In genomic region chr17:33649781-33650475, GRCm38 (mm10) we compare ENCODE assay signal across 11 mouse cellular contexts. TPM values are rescaled to one million over a fixed set of nuclear protein-coding genes. Genes with fewer than 3 reads are reported as not detected.
DNase-seq lines count a peak whose midpoint lies in the region; ATAC-seq and TF ChIP-seq lines count a peak whose summit lies in the region.
"Had no signal": no experiment of that assay in that cellular context is flagged by ENCODE, and none has a peak within 500 bp of the region (broad histone marks: within the 10 kb centered on the region; RNA-seq: fewer than 3 reads in every experiment).

No protein-coding gene starts in this region.

- no peak overlapping the region for H3K4me3 ChIP-seq in forebrain, embryonic 13.5 days
- H3K4me3 ChIP-seq in forebrain, embryonic 16.5 days (replicated peaks; ENCODE audit: low read length) = no peak overlapping the region
- H3K4me3 ChIP-seq in liver, embryonic 12.5 days = no peak overlapping the region
- H3K4me3 ChIP-seq in liver, postnatal 0 days (ENCODE audit: low read depth, low read length) = no peak overlapping the region
- no peak overlapping the region for H3K4me3 ChIP-seq in hindbrain, embryonic 15.5 days
- H3K4me3 ChIP-seq in midbrain, embryonic 16.5 days (ENCODE audit: low read depth, low read length) = no peak overlapping the region
- H3K4me3 ChIP-seq: megakaryocyte, embryonic 14.5 days had no signal

- WGBS in forebrain, embryonic 13.5 days = 96% methylated on average over 34 of the region's 34 CpGs
- 98% methylated on average over 34 of the region's 34 CpGs for WGBS in forebrain, embryonic 16.5 days
- WGBS in liver, embryonic 12.5 days (ENCODE audit: insufficient replicate concordance) = 95% methylated on average over 34 of the region's 34 CpGs
- 98% methylated on average over 34 of the region's 34 CpGs for WGBS in liver, postnatal 0 days (ENCODE audit: insufficient replicate concordance)
- 97% methylated on average over 34 of the region's 34 CpGs for WGBS in hindbrain, embryonic 15.5 days
- 97% methylated on average over 34 of the region's 34 CpGs for WGBS in midbrain, embryonic 16.5 days

- H3K4me1 ChIP-seq in forebrain, embryonic 13.5 days = no peaks in the 10 kb centered on the region
- H3K4me1 ChIP-seq in forebrain, embryonic 16.5 days (replicated peaks; ENCODE audit: control insufficient read depth, insufficient read depth, low read length) = no peaks in the 10 kb centered on the region
- H3K4me1 ChIP-seq in liver, embryonic 12.5 days = no peaks in the 10 kb centered on the region
- no peaks in the 10 kb centered on the region for H3K4me1 ChIP-seq in liver, postnatal 0 days (ENCODE audit: insufficient read depth)
- H3K4me1 ChIP-seq in hindbrain, embryonic 15.5 days (replicated peaks) = no peaks in the 10 kb centered on the region
- H3K4me1 ChIP-seq in midbrain, embryonic 16.5 days (ENCODE audit: control insufficient read depth, insufficient read depth, low read length) = no peaks in the 10 kb centered on the region

- TF ChIP-seq EP300 in liver, postnatal 0 days (IDR thresholded peaks at IDR 0.05; ENCODE audit: low read depth) = no peak

- no peaks in the 10 kb centered on the region for H3K9me3 ChIP-seq in forebrain, embryonic 13.5 days (replicated peaks)
- H3K9me3 ChIP-seq in forebrain, embryonic 16.5 days (ENCODE audit: control insufficient read depth, low read length) = no peaks in the 10 kb centered on the region
- no peaks in the 10 kb centered on the region for H3K9me3 ChIP-seq in liver, embryonic 12.5 days (replicated peaks)
- no peaks in the 10 kb centered on the region for H3K9me3 ChIP-seq in liver, postnatal 0 days (ENCODE audit: low read length)
- H3K9me3 ChIP-seq in hindbrain, embryonic 15.5 days = no peaks in the 10 kb centered on the region
- H3K9me3 ChIP-seq in midbrain, embryonic 16.5 days (replicated peaks; ENCODE audit: control insufficient read depth, low read length, poor library complexity, severe bottlenecking) = no peaks in the 10 kb centered on the region
- H3K9me3 ChIP-seq: megakaryocyte, embryonic 14.5 days had no signal

- no peak overlapping the region for H3K4me2 ChIP-seq in forebrain, embryonic 13.5 days
- no peak overlapping the region for H3K4me2 ChIP-seq in forebrain, embryonic 16.5 days (ENCODE audit: low read length)
- no peak overlapping the region for H3K4me2 ChIP-seq in liver, embryonic 12.5 days
- no peak overlapping the region for H3K4me2 ChIP-seq in liver, postnatal 0 days (ENCODE audit: low read depth, low read length)
- H3K4me2 ChIP-seq in hindbrain, embryonic 15.5 days = no peak overlapping the region
- no peak overlapping the region for H3K4me2 ChIP-seq in midbrain, embryonic 16.5 days (ENCODE audit: low read length)

- no peak overlapping the region for H3K27ac ChIP-seq in forebrain, embryonic 13.5 days
- no peak overlapping the region for H3K27ac ChIP-seq in forebrain, embryonic 16.5 days (ENCODE audit: low read length)
- no peak overlapping the region for H3K27ac ChIP-seq in liver, embryonic 12.5 days
- H3K27ac ChIP-seq in liver, postnatal 0 days (ENCODE audit: low read depth) = no peak overlapping the region
- H3K27ac ChIP-seq in hindbrain, embryonic 15.5 days (replicated peaks) = no peak overlapping the region
- no peak overlapping the region for H3K27ac ChIP-seq in midbrain, embryonic 16.5 days (ENCODE audit: low read length)

- peak; percentile 43; the same call in 1 of the 2 replicates for ATAC-seq in forebrain, embryonic 13.5 days
- ATAC-seq in forebrain, embryonic 16.5 days = no peak; the same call in 1 of the 2 replicates
- ATAC-seq in liver, embryonic 12.5 days = peak; percentile 58
- ATAC-seq in liver, postnatal 0 days = no peak
- peak; percentile 48; the same call in 1 of the 2 replicates for ATAC-seq in hindbrain, embryonic 15.5 days (ENCODE audit: low FRiP score, low read depth)
- peak; percentile 36; the same call in 1 of the 2 replicates for ATAC-seq in midbrain, embryonic 16.5 days
- ATAC-seq: inflammation-experienced regulatory T-cells, adult 6 months had no signal

- TF ChIP-seq CTCF in liver, postnatal 0 days (IDR thresholded peaks at IDR 0.05; ENCODE audit: low read depth) = no peak

- H3K27me3 ChIP-seq in forebrain, embryonic 13.5 days = no peaks in the 10 kb centered on the region
- no peaks in the 10 kb centered on the region for H3K27me3 ChIP-seq in forebrain, embryonic 16.5 days (replicated peaks; ENCODE audit: control insufficient read depth, insufficient read depth, low read length)
- no peaks in the 10 kb centered on the region for H3K27me3 ChIP-seq in liver, embryonic 12.5 days (replicated peaks)
- H3K27me3 ChIP-seq in liver, postnatal 0 days (ENCODE audit: insufficient read depth, low read length) = no peaks in the 10 kb centered on the region
- no peaks in the 10 kb centered on the region for H3K27me3 ChIP-seq in hindbrain, embryonic 15.5 days
- no peaks in the 10 kb centered on the region for H3K27me3 ChIP-seq in midbrain, embryonic 16.5 days (ENCODE audit: control insufficient read depth, insufficient read depth, low read depth, low read length)
- H3K27me3 ChIP-seq: megakaryocyte, embryonic 14.5 days had no signal

- peaks cover 97% of the 10 kb centered on the region for H3K36me3 ChIP-seq in forebrain, embryonic 13.5 days (ENCODE audit: poor library complexity, severe bottlenecking)
- peaks cover 56% of the 10 kb centered on the region for H3K36me3 ChIP-seq in forebrain, embryonic 16.5 days (ENCODE audit: control insufficient read depth, insufficient read depth)
- H3K36me3 ChIP-seq in liver, embryonic 12.5 days = peaks cover 99% of the 10 kb centered on the region
- peaks cover 91% of the 10 kb centered on the region for H3K36me3 ChIP-seq in liver, postnatal 0 days (replicated peaks; ENCODE audit: insufficient read depth, low read length)
- peaks cover 71% of the 10 kb centered on the region for H3K36me3 ChIP-seq in hindbrain, embryonic 15.5 days
- H3K36me3 ChIP-seq in midbrain, embryonic 16.5 days (ENCODE audit: control insufficient read depth, insufficient read depth, low read length) = peaks cover 36% of the 10 kb centered on the region

- H3K9ac ChIP-seq in forebrain, embryonic 13.5 days = no peak overlapping the region
- no peak overlapping the region for H3K9ac ChIP-seq in forebrain, embryonic 16.5 days (replicated peaks; ENCODE audit: low read depth, low read length)
- H3K9ac ChIP-seq in liver, embryonic 12.5 days = no peak overlapping the region
- H3K9ac ChIP-seq in liver, postnatal 0 days (replicated peaks) = no peak overlapping the region
- no peak overlapping the region for H3K9ac ChIP-seq in hindbrain, embryonic 15.5 days
- H3K9ac ChIP-seq in midbrain, embryonic 16.5 days (ENCODE audit: low read depth, low read length) = no peak overlapping the region

- DNase-seq in liver, postnatal 0 days = no peak
- DNase-seq in layer of hippocampus, postnatal 14 days (ENCODE audit: low spot score in 2 of 2) = no peak
- no peak for DNase-seq in left cerebral cortex, adult 8-10 months (ENCODE audit: low spot score in 2 of 2)
- DNase-seq: embryo, embryonic 11 days had no signal

RNA-seq across cellular contexts. Expression of gene Pram1, which starts 12.1 kb away (rescaled TPM):
- 0.75 and 1.2 TPM in 2 replicates for polyA plus RNA-seq in forebrain, embryonic 13.5 days (2015; fragmentation: Nextera tagmentation; extraction: Ambion mirVana)
- polyA plus RNA-seq in forebrain, embryonic 16.5 days (2015; fragmentation: Nextera tagmentation; extraction: Ambion mirVana) = 0.52 TPM in 1 of 2 replicates, not detected in the other
- polyA plus RNA-seq in liver, embryonic 12.5 days (2016; fragmentation: Nextera tagmentation; extraction: Ambion mirVana) = 0.69 and 1.2 TPM in 2 replicates
- 5.7 TPM in 2 replicates for polyA plus RNA-seq in liver, postnatal 0 days (2015; fragmentation: Nextera tagmentation; extraction: Ambion mirVana)
- polyA plus RNA-seq in hindbrain, embryonic 15.5 days (2015; fragmentation: Nextera tagmentation; extraction: Ambion mirVana) = 0.44 and 0.56 TPM in 2 replicates
- 0.40 TPM in 1 of 2 replicates, not detected in the other for polyA plus RNA-seq in midbrain, embryonic 16.5 days (2015; fragmentation: Nextera tagmentation; extraction: Ambion mirVana)
- under 1 TPM in 1 of 2 experiments, not detected in 1; 0.60 TPM for total RNA-seq in layer of hippocampus, postnatal 14 days (2021)
- under 1 TPM in 1 of 4 experiments, not detected in 3; 0.37 TPM for total RNA-seq in left cerebral cortex, adult 8-10 months (2022)

RNA-seq across cellular contexts. Expression of gene Zfp414, which starts 21.0 kb away (rescaled TPM):
- polyA plus RNA-seq in forebrain, embryonic 13.5 days (2015; fragmentation: Nextera tagmentation; extraction: Ambion mirVana) = 56.5 and 62.4 TPM in 2 replicates
- 49.0 and 58.2 TPM in 2 replicates for polyA plus RNA-seq in forebrain, embryonic 16.5 days (2015; fragmentation: Nextera tagmentation; extraction: Ambion mirVana)
- 22.4 and 23.2 TPM in 2 replicates for polyA plus RNA-seq in liver, embryonic 12.5 days (2016; fragmentation: Nextera tagmentation; extraction: Ambion mirVana)
- polyA plus RNA-seq in liver, postnatal 0 days (2015; fragmentation: Nextera tagmentation; extraction: Ambion mirVana) = 13.7 and 14.3 TPM in 2 replicates
- 60.6 and 75.8 TPM in 2 replicates for polyA plus RNA-seq in hindbrain, embryonic 15.5 days (2015; fragmentation: Nextera tagmentation; extraction: Ambion mirVana)
- 68.1 and 75.1 TPM in 2 replicates for polyA plus RNA-seq in midbrain, embryonic 16.5 days (2015; fragmentation: Nextera tagmentation; extraction: Ambion mirVana)
- 10 to 100 TPM; 40.6 to 45.0 TPM for total RNA-seq in layer of hippocampus, postnatal 14 days (2021)
- total RNA-seq in left cerebral cortex, adult 8-10 months (2022) = 10 to 100 TPM; 49.7 to 56.8 (median 52.8) TPM

RNA-seq across cellular contexts. Expression of gene Hnrnpm, which starts 36.7 kb away (rescaled TPM):
- polyA plus RNA-seq in forebrain, embryonic 13.5 days (2015; fragmentation: Nextera tagmentation; extraction: Ambion mirVana) = 349 and 356 TPM in 2 replicates
- 255 and 258 TPM in 2 replicates for polyA plus RNA-seq in forebrain, embryonic 16.5 days (2015; fragmentation: Nextera tagmentation; extraction: Ambion mirVana)
- 222 and 242 TPM in 2 replicates for polyA plus RNA-seq in liver, embryonic 12.5 days (2016; fragmentation: Nextera tagmentation; extraction: Ambion mirVana)
- 91.9 and 96.6 TPM in 2 replicates for polyA plus RNA-seq in liver, postnatal 0 days (2015; fragmentation: Nextera tagmentation; extraction: Ambion mirVana)
- 179 and 192 TPM in 2 replicates for polyA plus RNA-seq in hindbrain, embryonic 15.5 days (2015; fragmentation: Nextera tagmentation; extraction: Ambion mirVana)
- polyA plus RNA-seq in midbrain, embryonic 16.5 days (2015; fragmentation: Nextera tagmentation; extraction: Ambion mirVana) = 190 and 198 TPM in 2 replicates
- total RNA-seq in layer of hippocampus, postnatal 14 days (2021) = 100 to 1,000 TPM; 128 to 134 TPM
- total RNA-seq in left cerebral cortex, adult 8-10 months (2022) = 100 to 1,000 TPM in 3 of 4 experiments, 10 to 100 TPM in 1; 92.0 to 129 (median 113) TPM

Comparison
In these comparisons a context has a peak if more than half of its experiments do, and no peak if none do; other contexts are left out.
1. ATAC-seq: peak in forebrain, embryonic 13.5 days (single experiment), liver, embryonic 12.5 days (single experiment), hindbrain, embryonic 15.5 days (single experiment) and midbrain, embryonic 16.5 days (single experiment); none in forebrain, embryonic 16.5 days (single experiment) and liver, postnatal 0 days (single experiment).